Mouse (Mus musculus) lung, adult 2 months (tissue): ENCODE results near the gene Carmil2.

Source experiments
- CTCF ChIP-seq: fragments of 200-500 bp; IDR thresholded peaks from 2 replicates; pipeline ENCODE4 v1.5.1; 2011; ENCODE audit warnings: mild to moderate bottlenecking, low read length, control low read depth; ENCODE audit not compliant: insufficient read depth
- POLR2A ChIP-seq: fragments of 200-500 bp; IDR thresholded peaks from 2 replicates; pipeline ENCODE4 v1.6.1; 2011; ENCODE audit warnings: low read depth, mild to moderate bottlenecking, control low read depth, low read length, borderline replicate concordance; ENCODE audit errors: extremely low read depth

GRCm38 (mm10) chr8:105697196-105697780, 11.2 kb downstream of the Carmil2 start:
- TF ChIP-seq CTCF, result no peak
- no peak for TF ChIP-seq POLR2A
